Mouse (Mus musculus): ENCODE results near the gene Atr.
"Not testable (repeated sequence)": the region's sequence is repeated elsewhere in the genome, so short reads cannot be mapped to it uniquely, and the experiment has no call there.

The Atr gene

DNA sequence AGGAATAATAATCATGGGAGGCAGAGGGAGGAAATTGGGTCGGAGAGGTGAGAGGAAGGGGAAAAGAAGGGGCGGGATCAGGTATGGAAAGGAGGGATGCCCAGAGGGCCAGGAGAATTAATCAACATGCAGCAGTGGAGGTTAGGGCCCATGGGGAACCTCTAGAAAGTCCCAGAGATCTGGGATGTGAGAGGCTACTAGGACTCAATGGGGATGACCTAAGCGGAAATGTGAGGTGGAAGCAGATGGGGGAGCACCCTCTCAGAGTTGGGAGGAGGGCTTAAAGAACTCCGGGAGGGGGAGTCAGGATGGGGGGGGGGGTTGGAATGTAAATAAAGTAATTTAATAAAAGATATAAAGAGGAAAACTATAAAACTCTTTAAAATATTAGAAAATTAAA, 96.3 kb downstream of the Atr start:
- peak in 1 of 2 experiments; percentile 4 for DNase-seq

- DNase-seq = peak in 1 of 2 experiments; percentile 1
Observed at GRCm38 (mm10) chr9:95954226-95954584, 96.8 kb downstream of the Atr start.

- peak; percentile 87 to 90 for DNase-seq
Observed at GRCm38 (mm10) chr9:95954585-95955461, 97.4 kb downstream of the Atr start, which contains the start of gene Xrn1. TSS of gene Xrn1 (plus strand) at chr9:95954760.

DNA sequence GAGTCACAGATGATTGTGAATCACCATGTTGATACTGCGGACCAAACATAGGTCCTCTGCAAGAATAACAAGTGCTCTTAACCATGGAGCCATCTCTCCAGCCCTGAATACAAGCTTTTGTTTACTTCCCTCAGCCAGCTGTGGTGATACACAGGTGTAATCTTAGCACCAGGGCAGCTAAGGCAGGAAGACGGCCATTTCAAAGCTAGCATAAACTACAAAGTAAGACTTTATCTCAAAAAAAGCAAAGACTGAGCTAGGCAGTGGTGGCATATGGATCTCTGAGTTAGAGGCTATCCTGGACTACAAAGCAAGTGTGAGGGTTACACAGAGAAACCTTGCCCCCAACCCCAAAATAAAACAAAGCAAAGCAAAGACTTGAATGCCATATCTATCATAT, 100.2 kb downstream of the Atr start:
- DNase-seq = no peak

DNA sequence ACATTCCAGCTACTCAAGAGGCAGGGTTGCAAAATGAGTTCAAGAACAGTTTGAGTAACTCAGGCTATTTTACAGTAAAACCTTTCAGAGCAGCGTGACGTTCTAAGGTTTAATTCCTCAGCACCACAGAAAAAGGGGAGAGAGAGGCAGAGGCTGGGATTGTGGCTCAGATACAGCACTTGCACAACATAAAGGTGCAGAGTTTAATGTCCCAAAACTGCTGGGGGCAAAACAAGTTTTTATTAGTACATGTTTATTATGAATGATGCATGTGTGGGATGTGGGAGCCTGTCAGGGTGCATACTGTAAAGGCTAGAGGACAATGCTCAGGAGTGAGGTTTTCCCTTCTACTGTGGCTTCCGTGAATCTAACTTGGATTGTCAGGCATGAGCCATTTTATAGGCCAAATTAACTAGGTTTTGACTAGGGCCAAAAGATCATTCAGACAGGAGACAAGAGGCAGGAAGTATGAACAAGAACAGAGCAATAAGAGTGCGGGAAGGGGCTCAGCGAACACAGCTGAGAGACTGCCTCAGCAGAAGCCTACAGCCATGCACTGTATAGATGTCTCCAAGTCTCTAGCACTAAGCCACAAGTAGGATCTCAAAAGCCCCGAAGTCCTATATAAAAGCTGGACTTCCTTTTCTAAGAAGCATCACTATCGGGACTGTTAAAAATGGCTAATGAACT, 100.8 kb downstream of the Atr start:
- no peak for DNase-seq

DNA sequence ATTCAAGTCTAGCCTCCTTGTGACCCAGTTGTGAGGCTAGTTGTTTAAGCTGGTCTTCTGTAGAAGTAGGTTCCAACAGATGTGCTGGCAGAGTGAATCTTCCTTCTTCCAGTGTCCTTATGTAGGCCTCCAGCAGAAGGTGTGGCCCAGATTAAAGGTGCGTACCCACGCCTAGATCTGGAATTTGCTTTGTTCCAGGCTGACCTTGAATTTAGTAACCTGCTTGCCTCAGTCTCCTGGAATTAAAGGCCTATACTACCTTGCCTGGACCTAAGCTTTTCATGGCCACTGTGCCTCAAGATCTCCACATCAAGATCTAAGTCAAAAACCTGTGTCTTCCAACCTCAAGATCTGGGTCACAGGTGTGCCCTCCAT, 101.3 kb downstream of the Atr start:
- not testable (repeated sequence) for DNase-seq

DNA sequence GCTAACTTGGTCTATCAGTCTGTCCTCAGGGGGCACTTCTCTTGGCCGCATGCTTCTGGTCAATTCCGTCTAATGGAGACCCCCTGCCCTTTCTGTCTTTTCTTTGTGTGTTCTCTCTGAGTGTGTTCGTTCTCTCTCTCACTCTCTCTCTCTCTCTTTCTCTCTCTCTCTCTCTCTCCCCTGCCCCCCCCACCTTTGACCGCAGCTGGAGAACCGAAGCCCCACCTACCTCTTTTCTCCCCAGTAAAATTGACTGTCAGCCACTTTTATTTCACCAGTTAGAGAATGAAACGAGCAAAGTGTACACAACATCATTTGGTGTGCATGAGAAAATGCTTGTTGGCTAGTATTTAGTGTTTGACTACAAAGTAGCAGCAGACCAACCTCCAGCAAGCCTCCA, 101.8 kb downstream of the Atr start:
- no peak for DNase-seq

- no peak for DNase-seq
Observed at GRCm38 (mm10) chr9:95959732-95960428, 102.5 kb downstream of the Atr start.

DNA sequence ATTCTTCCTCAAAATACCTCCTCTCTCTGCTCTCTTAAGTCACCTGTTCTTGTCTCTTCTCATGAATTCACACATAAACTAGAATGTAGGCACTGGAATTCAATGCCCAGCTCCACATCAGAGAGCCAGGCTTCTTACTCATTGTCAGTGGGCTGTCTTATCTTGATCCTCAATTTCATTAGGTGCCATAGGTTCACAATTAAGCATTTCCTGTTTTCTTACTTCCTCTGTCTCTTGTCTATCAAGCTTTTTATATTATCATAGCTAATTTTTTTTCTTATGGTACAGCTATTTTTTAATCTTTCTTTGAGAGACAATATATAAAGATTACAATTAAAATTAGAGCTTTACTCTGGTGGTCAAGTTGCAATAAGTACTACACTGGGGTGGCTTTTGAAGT, 103.7 kb downstream of the Atr start:
- no peak for DNase-seq

GRCm38 (mm10) chr9:95964037-95964436, 106.6 kb downstream of the Atr start:
- no peak for DNase-seq

DNA sequence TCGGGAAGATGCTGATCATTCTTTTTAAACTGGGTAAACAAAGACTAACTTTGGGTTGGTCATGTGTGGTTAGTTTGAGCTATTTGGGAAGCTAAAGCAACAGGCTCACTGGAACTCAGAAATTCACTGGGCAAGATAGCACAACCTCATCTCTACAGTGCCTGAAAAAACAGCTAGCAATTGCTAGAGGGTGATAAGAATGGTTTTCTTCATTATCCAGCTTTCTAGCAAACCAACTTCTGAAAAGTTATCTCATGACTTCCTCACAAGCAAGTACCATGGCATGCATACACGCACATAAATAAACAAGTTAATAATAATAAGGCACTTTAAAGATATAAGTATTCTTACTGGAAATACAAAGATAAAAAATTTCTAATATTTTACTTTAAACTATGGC, 120.9 kb downstream of the Atr start:
- DNase-seq = no peak

DNA sequence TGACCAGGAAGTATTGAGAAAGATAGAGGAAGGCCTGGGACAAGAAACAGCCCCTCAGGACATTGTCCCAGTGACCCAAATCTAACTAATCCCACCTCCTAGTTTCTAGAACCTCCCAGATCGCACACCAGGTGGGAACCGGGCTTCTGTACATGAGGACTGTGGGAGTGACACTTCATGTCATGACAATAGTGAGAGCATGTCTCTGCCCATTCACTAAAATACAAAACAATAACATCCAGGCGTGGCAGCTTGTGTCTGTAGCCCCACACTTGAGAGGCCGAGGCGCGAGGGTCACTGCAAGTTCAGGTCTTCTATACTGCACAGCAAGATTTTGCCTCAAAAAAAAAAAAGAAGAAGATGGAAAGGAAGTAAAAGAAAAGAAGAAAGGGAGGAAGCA, 122.5 kb downstream of the Atr start:
- DNase-seq = no peak

DNA sequence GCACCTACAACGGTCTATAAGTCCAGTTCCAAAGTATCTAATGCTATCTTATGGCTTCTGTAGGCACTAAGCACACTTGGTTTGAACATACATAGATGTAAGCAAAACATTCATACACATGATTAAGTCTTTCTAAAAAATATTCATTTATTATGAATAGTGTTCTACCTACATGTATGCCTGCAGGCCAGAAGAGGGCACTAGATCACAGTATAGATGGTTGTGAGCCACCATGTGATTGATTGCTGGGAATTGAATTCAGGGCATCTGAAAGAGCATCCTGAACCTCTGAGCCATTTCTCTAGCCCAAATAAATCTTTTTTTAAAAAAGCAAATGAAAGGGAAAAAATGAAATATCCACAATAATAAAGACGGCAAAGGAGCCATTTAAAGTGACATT, 134.9 kb downstream of the Atr start:
- no peak for DNase-seq
